Mouse (Mus musculus) hindbrain, embryonic 10.5 days (tissue): ENCODE measurements around the gene Tns3. TPM values are rescaled to one million over a fixed set of nuclear protein-coding genes. Genes with fewer than 3 reads are reported as not detected.

Experiments used
- DNase-seq: peaks from one replicate; pipeline ENCODE4 v3.0.0-alpha.2; 2017; ENCODE audit warnings: low spot score
- H3K27ac ChIP-seq: fragments of 300-500 bp; sonication (generic); 2 replicates; pipeline ENCODE4 v1.5.1; 2016; ENCODE audit warnings: mild to moderate bottlenecking, moderate library complexity
- H3K27me3 ChIP-seq: fragments of 300-500 bp; sonication (generic); 2 replicates; pipeline ENCODE4 v1.6.1; 2016; ENCODE audit warnings: mild to moderate bottlenecking; ENCODE audit not compliant: poor library complexity, insufficient read depth, severe bottlenecking
- H3K36me3 ChIP-seq: fragments of 300-500 bp; sonication (generic); 2 replicates; pipeline ENCODE4 v1.6.1; 2016; ENCODE audit warnings: mild to moderate bottlenecking, moderate library complexity
- H3K4me1 ChIP-seq: fragments of 300-500 bp; sonication (generic); replicated peaks from 2 replicates; pipeline ENCODE4 v1.6.1; 2016; ENCODE audit warnings: mild to moderate bottlenecking
- H3K4me3 ChIP-seq: fragments of 300-500 bp; sonication (generic); 2 replicates; pipeline ENCODE4 v1.5.1; 2016; ENCODE audit warnings: mild to moderate bottlenecking, moderate library complexity
- H3K9me3 ChIP-seq: fragments of 300-500 bp; sonication (generic); 2 replicates; pipeline ENCODE4 v1.6.1; 2016; ENCODE audit warnings: mild to moderate bottlenecking, moderate library complexity
- WGBS: fragments of 180-500 bp; shearing (Covaris S2); methylation state at CpG from one replicate; pipeline ENCODE4 v1.1.7; 2016; 5-methylcytosine and 5-hydroxymethylcytosine counted together
- polyA plus RNA-seq: library from polyadenylated mRNA; unstranded; fragments of >200 nt; fragmentation: Nextera tagmentation; extraction: Ambion mirVana; gene quantifications from 2 replicates; pipeline ENCODE4 v1.2.1, GENCODE M21; 2016

Gene Tns3
- polyA plus RNA-seq, 1 experiment from 2014 or later, result 9.7 TPM

DNA sequence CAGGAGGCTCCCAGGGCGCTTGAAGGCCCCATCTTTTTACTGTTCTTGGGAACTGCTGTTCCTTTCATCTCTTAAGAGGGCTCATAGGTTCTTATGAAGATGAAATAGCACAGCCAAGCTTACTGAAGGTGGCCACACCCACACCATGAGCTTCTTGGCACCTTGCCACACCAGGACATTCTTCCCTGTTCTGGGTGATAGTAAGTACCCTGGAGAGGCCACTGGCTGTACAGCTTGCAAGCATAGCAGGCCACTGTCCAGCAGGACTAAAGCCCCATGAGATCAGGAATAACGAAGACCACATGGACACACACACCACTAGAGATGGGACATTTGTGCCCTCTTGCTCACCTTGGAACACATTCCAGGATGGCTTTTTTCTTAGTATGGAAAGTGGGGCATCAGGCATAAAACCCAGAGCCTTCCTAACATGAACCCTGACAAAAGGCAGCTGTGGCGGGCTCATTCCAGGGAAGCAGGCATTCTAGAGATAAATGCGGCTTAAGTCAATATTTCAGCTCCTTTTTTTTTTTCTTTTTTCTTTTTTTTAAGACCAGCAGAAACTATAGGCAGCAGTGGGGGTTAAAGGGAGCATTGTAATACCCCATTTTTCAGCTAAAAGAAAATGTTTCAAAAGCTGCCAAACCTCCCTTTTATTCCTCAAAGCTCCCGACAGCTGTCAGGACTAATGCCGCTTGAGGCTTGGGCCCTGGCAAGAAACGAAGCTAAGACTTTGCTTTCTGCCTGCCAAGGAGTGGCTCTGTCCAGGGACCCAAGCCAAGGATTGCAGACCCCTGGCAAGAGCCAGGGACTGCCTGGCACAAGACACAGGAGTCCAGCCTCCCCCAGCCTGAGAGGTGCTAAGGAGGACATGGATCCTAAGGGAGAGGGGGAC, 150.7 kb downstream of the Tns3 start:
- Histone ChIP-seq H3K4me3 (no peak overlapping the region), H3K27ac (no peak overlapping the region), H3K36me3 (no peaks in the 10 kb centered on the region), H3K9me3 (no peaks in the 10 kb centered on the region), H3K4me1 (no peaks in the 10 kb centered on the region), H3K27me3 (no peaks in the 10 kb centered on the region)
- 73% methylated on average over 7 of the region's 7 CpGs for WGBS
- no peak for DNase-seq

DNA sequence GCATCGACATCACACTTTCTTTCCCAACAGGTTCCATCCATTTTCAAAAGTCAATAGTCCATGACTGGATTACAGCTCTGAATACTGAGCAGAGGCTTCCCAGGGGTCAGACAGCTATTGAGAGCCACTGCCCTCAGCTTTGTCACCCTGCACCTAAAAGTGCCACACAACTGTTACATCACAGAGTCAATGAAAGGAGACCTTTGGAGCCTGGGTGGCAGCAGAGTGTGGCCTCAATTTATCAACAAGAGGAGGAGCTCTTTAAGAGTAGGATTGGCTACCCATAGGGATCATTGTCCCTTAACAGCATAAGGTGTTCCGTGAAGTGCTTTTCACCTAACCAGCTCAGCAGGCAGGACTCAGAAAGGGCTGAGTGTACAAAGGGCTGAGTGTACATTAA, 154.0 kb downstream of the Tns3 start:
- H3K9me3 ChIP-seq, result no peaks in the 10 kb centered on the region
- H3K4me3 ChIP-seq, result no peak overlapping the region
- DNase-seq, result no peak
- no peaks in the 10 kb centered on the region for H3K4me1 ChIP-seq
- H3K27me3 ChIP-seq, result no peaks in the 10 kb centered on the region
- H3K27ac ChIP-seq, result no peak overlapping the region
- no peaks in the 10 kb centered on the region for H3K36me3 ChIP-seq
- WGBS, result 71% methylated on average over 2 of the region's 2 CpGs

DNA sequence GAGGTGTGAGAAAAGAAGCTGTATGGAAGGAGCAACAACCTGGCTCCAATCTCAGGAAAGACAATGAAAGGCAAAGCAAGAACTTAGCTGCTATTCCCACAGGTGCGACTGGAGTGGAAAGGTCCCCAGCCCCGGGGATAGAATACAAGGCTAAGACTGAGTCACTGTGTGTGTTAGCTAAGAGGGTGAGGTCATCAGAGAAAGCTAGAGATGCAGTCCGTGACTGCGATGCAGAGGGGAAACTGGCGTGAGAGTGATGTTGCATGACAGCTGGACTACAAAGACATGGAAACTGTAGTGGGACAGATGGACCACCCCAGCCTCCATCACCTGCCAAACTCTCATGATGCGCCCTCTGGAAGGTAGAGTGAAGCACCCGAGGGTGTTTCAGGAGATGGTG, 154.7 kb downstream of the Tns3 start:
- Histone ChIP-seq H3K36me3 (no peaks in the 10 kb centered on the region), H3K4me3 (no peak overlapping the region), H3K4me1 (no peaks in the 10 kb centered on the region), H3K27me3 (no peaks in the 10 kb centered on the region), H3K27ac (no peak overlapping the region), H3K9me3 (no peaks in the 10 kb centered on the region)
- 87% methylated on average over 7 of the region's 7 CpGs for WGBS
- no peak for DNase-seq

DNA sequence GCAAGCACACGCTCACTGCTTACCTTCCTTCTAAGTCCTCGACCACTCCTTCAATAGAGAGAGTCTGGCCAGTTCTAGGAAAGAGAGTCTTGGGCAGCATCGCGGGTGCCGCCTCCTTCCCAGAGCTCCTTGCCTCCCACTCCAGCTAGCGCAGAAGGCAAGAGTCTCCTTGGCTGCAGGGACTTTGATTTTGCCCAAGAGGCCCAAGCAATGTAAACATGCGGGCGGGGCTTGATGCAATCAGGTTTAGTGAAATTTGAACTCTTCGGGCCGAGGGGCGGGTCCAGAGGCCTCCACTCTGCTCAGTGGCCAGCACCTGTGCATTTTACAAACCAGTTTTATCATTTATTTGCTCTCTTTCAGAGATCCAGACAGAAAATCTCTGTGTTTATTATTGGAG, 160.6 kb downstream of the Tns3 start:
- H3K4me1 ChIP-seq, result peaks cover 12% of the 10 kb centered on the region
- no peaks in the 10 kb centered on the region for H3K36me3 ChIP-seq
- DNase-seq, result no peak
- WGBS, result 30% methylated on average over 11 of the region's 11 CpGs
- no peak overlapping the region for H3K4me3 ChIP-seq
- H3K9me3 ChIP-seq, result no peaks in the 10 kb centered on the region
- no peak overlapping the region for H3K27ac ChIP-seq
- no peaks in the 10 kb centered on the region for H3K27me3 ChIP-seq

DNA sequence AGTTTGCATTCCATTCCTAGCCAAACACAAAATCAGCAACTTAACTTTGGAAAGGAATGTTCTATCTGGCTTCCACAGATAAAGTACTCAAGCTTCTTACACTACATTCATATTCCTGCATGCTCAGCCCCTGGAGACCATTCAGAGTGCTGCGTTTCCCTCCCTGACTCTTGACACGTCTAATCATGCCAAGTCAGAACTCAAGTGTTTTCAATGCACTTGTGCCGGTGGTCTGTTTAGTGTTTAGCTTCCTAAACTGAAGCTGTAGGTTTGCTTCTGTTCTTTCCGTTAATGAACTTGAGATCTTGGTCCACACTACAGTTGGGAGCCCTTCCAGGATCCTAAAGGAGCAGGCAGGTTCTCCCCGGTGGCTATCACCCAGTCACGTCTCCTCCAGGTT, 163.5 kb downstream of the Tns3 start:
- H3K4me1 ChIP-seq, result peaks cover 19% of the 10 kb centered on the region
- no peaks in the 10 kb centered on the region for H3K27me3 ChIP-seq
- WGBS, result 95% methylated on average over 6 of the region's 6 CpGs
- no peak overlapping the region for H3K4me3 ChIP-seq
- H3K9me3 ChIP-seq, result no peaks in the 10 kb centered on the region
- H3K36me3 ChIP-seq, result no peaks in the 10 kb centered on the region
- H3K27ac ChIP-seq, result no peak overlapping the region
- no peak for DNase-seq

DNA sequence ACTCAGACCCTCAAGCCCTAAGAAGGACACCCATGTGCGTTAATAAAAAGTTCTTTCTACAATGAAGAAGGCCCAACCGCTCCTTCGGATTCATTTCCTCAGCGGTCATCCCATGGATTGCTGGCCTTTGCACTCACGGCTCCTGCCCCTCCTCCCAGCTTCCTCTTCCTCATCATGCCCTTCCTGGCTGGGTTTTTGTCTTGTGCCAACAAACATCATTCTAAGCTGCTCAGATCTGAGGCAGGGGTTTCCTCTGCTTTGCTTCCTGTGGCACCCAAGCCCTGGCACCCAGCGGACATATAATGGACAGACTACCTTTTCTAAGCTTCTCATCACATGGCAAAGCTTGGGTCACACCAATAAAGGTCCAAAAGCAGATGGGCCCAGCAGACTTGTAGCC, 167.2 kb downstream of the Tns3 start:
- no peak for DNase-seq
- H3K36me3 ChIP-seq, result peaks cover 11% of the 10 kb centered on the region
- 0 out of 2 replicates have a peak overlapping the region, but pooled peaks have one; percentile 12 for H3K27ac ChIP-seq
- 89% methylated on average over 6 of the region's 6 CpGs for WGBS
- no peak overlapping the region for H3K4me3 ChIP-seq
- H3K27me3 ChIP-seq, result no peaks in the 10 kb centered on the region
- no peaks in the 10 kb centered on the region for H3K9me3 ChIP-seq
- peaks cover 7% of the 10 kb centered on the region; the same call in 1 of the 2 replicates for H3K4me1 ChIP-seq

DNA sequence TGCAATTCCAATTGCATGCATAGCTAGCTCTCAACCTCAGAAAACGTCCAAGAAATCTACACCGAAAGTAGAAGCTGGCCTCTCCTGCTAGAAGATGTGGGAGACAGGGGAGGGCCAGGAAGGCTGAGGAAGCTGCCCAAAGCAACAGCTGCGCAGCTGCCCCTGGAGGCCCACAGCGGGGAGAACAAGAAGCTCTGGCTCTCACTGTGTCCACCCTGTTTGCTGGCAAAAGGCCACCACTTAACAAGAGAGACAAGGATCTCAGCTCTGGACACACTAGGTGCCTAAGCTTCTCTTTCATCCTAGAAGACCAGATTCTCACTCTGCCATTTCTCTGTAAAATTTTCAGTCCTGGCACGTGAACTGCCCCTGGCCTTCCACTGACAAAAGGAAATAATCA, 167.6 kb downstream of the Tns3 start:
- DNase-seq, result no peak
- 71% methylated on average over 5 of the region's 5 CpGs for WGBS
- Histone ChIP-seq H3K4me3 (no peak overlapping the region), H3K9me3 (no peaks in the 10 kb centered on the region), H3K27ac (0 out of 2 replicates have a peak overlapping the region, but pooled peaks have one; percentile 12), H3K4me1 (peaks cover 7% of the 10 kb centered on the region; the same call in 1 of the 2 replicates), H3K36me3 (peaks cover 15% of the 10 kb centered on the region), H3K27me3 (no peaks in the 10 kb centered on the region)

DNA sequence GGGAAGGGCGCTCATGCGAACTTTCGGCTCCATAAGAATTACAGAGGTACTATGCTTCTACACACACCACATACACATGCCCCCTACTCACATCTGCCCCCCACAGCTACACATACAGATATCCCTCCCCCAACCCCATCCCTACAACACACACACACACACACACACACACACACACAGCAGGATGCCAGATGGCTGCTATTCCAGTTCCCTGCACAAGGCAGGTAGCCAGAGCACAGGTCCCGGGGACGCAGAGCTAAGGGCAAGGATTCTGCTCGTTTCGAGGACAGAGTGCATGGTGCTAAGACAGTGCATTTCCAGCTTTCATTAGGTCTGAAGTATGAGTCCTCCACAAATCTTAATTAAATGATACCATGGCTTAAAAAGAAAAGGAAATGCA, 168.5 kb downstream of the Tns3 start:
- Histone ChIP-seq H3K36me3 (peaks cover 24% of the 10 kb centered on the region), H3K4me1 (peaks cover 7% of the 10 kb centered on the region; the same call in 1 of the 2 replicates), H3K27me3 (no peaks in the 10 kb centered on the region), H3K4me3 (no peak overlapping the region), H3K9me3 (no peaks in the 10 kb centered on the region), H3K27ac (no peak overlapping the region)
- 91% methylated on average over 7 of the region's 7 CpGs for WGBS
- no peak for DNase-seq

DNA sequence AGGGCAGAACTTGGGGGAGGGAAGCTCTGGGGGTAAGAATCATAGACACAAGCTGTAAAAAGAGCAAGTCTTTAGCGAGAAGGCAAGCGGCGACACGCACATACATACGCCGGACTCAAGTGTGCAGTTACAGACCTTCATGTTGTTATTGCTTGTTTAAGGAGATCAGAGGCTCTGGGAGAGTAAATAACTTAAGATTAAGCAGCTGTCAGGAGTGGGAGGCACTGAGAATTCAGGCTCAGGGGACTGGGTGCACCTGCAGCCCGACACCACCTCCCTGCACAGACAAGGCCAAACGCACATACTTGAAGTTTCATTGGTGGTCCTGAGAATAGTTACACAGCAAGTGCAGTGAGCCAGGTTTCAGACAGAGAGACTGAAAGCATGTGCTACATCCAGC, 169.3 kb downstream of the Tns3 start:
- Histone ChIP-seq H3K4me3 (no peak overlapping the region), H3K9me3 (no peaks in the 10 kb centered on the region), H3K4me1 (peaks cover 7% of the 10 kb centered on the region; the same call in 1 of the 2 replicates), H3K27me3 (no peaks in the 10 kb centered on the region), H3K27ac (no peak overlapping the region), H3K36me3 (peaks cover 24% of the 10 kb centered on the region)
- WGBS, result 91% methylated on average over 8 of the region's 8 CpGs
- DNase-seq, result no peak

DNA sequence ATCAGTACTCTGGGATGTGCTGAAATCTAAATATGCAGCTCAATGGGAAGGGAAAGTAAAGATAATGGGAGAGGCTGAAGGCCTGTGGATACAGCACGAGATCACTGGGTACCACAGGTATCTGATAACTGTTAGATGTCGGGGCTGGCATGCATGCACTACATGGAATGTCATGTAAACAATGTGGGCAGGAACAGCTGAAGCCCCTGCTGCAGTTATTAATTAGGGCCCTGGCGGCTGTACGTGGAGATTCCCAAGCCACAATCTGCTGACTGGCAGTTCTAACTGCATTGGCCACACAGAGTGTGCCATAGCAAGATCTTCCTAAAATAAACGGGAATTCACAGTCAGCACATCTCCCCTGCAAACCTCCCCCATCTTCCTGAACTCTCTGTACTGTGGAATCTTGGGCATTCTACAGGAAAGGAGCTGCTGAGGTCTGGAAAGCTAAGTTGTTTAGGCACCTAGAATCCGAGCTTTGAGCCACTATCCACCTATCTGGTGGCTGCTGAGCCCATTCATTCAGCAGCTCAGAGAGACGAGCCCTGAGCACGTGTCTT, 170.3 kb downstream of the Tns3 start:
- no peak for DNase-seq
- WGBS, result 78% methylated on average over 8 of the region's 8 CpGs
- no peaks in the 10 kb centered on the region for H3K27me3 ChIP-seq
- peaks cover 24% of the 10 kb centered on the region for H3K36me3 ChIP-seq
- H3K27ac ChIP-seq, result no peak overlapping the region
- H3K9me3 ChIP-seq, result no peaks in the 10 kb centered on the region
- peaks cover 7% of the 10 kb centered on the region; the same call in 1 of the 2 replicates for H3K4me1 ChIP-seq
- no peak overlapping the region for H3K4me3 ChIP-seq

DNA sequence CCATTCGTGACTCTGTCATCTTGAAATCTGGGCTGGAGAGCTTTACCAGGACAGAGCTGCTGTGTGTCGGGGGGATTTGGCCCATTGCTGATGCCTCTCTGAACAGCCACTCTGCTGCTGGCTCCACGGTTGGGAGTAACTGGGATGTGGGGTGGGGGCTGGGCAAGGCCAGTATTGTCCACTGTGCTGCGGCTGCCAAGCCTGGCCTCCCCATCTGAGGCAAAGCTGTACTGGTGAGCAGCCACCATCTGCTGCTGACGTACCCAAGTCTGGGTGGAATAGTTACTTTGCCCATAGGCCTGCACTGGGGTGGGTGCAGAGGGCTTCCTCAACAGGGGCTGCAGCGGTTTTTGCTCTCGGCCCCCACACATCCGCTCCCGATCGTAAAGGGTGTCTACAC, 172.0 kb downstream of the Tns3 start:
- WGBS, result 93% methylated on average over 10 of the region's 10 CpGs
- no peak overlapping the region for H3K27ac ChIP-seq
- H3K9me3 ChIP-seq, result no peaks in the 10 kb centered on the region
- H3K36me3 ChIP-seq, result peaks cover 24% of the 10 kb centered on the region
- DNase-seq, result no peak
- H3K4me1 ChIP-seq, result peaks cover 7% of the 10 kb centered on the region; the same call in 1 of the 2 replicates
- H3K27me3 ChIP-seq, result no peaks in the 10 kb centered on the region
- no peak overlapping the region for H3K4me3 ChIP-seq

DNA sequence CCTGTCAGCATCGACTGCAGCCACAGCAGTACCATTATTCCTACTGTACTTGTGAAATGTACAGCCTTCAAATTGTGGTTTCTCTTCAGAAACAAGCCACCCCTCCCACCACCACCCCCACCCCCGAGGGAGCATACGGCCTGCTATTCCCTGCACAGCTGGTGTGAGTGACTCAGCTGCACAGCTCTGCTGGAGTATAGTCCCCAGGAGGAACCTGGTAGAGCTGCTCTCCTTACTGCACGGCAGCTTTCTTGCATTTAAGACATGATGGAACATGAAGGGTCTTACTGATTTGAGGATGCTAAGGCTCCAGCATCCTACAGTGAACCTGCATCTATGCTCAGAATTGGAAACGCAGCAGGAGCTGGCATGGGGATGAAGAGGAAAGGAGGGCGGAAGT, 176.1 kb downstream of the Tns3 start:
- Histone ChIP-seq H3K27ac (no peak overlapping the region), H3K36me3 (peaks cover 24% of the 10 kb centered on the region), H3K4me3 (no peak overlapping the region), H3K27me3 (no peaks in the 10 kb centered on the region), H3K9me3 (no peaks in the 10 kb centered on the region), H3K4me1 (no peaks in the 10 kb centered on the region)
- 81% methylated on average over 6 of the region's 6 CpGs for WGBS
- no peak for DNase-seq

DNA sequence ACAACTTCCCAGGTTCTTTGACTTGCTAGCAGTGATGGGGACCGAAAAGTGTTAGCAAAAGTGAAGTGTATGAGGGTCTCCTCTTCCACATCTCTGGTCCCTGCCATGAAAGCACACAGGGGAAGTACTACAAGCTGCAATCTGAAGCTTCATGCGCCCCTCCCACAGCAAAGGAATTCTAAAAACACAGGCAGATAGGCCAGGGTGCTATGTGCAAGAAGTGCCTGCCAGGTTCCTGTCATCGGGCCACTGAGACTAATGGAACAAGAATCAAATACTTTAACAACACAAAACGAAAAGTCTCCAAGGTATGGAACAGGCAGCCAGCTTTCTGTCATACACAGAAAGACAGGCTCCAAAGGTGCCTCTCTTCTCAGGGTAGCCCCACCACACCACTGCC, 177.8 kb downstream of the Tns3 start:
- Histone ChIP-seq H3K4me1 (0 out of 2 replicates have a peak, but pooled peaks cover 2% of the 10 kb centered on the region), H3K36me3 (peaks cover 8% of the 10 kb centered on the region; the same call in 1 of the 2 replicates), H3K4me3 (no peak overlapping the region), H3K9me3 (no peaks in the 10 kb centered on the region), H3K27me3 (no peaks in the 10 kb centered on the region), H3K27ac (no peak overlapping the region)
- no peak for DNase-seq
- WGBS, result 88% methylated on average over 4 of the region's 4 CpGs
